In the genomic region with DNA sequence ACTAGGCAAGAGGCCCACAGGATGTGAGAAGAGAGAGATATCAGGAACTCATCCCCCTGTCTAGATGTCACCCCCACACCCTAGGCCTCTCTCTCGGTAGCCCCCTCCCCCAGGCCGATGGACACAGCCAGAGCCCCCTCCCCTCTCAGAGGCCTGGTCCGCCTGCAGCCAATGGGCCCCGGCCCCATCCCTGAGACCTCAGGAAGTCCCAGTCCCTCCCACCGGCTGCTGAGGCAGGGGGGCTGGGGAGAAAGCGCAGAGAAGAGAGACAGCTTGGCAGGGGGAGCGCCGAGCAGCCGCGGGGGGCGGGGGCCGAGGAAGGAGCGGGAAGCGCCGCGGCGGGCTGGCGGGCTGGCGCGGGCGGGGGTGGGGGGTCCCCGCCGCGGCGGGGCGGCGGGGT, we compare ENCODE assay signal across 9 mouse cellular contexts. TPM values are rescaled to one million over a fixed set of nuclear protein-coding genes. Genes with fewer than 3 reads are reported as not detected.
DNase-seq lines count a peak whose midpoint lies in the region; ATAC-seq and TF ChIP-seq lines count a peak whose summit lies in the region.
"Not testable (repeated sequence)": the region's sequence is repeated elsewhere in the genome, so short reads cannot be mapped to it uniquely, and the experiment has no call there.
"Had no signal": no experiment of that assay in that cellular context is flagged by ENCODE, and none has a peak within 500 bp of the region (broad histone marks: within the 10 kb centered on the region; RNA-seq: fewer than 3 reads in every experiment).

No protein-coding gene starts in this region.

- H3K9ac ChIP-seq in embryonic facial prominence, embryonic 13.5 days; forebrain, embryonic 16.5 days (replicated peaks; ENCODE audit: low read depth, low read length); heart, embryonic 16.5 days (ENCODE audit: low read length); intestine, embryonic 14.5 days (ENCODE audit: low read length); lung, postnatal 0 days (replicated peaks; ENCODE audit: low read depth); neural tube, embryonic 11.5 days (ENCODE audit: low read length); stomach, postnatal 0 days (ENCODE audit: low read length): not testable (repeated sequence)

- peak overlapping the region; percentile 51 for H3K4me2 ChIP-seq in embryonic facial prominence, embryonic 13.5 days
- peak overlapping the region; percentile 34; the same call in 1 of the 2 replicates for H3K4me2 ChIP-seq in forebrain, embryonic 16.5 days (ENCODE audit: low read length)
- H3K4me2 ChIP-seq in heart, embryonic 16.5 days (ENCODE audit: low read depth, low read length), result peak overlapping the region; percentile 44
- H3K4me2 ChIP-seq in intestine, embryonic 14.5 days (ENCODE audit: low read length); lung, postnatal 0 days (replicated peaks; ENCODE audit: low read depth, low read length); stomach, postnatal 0 days (replicated peaks; ENCODE audit: low read depth): not testable (repeated sequence)
- H3K4me2 ChIP-seq in neural tube, embryonic 11.5 days (ENCODE audit: low read depth), result peak overlapping the region; percentile 30

- 0% methylated on average over 4 of the region's 27 CpGs for WGBS in embryonic facial prominence, embryonic 13.5 days
- WGBS in forebrain, embryonic 16.5 days, result no CpG with 5 or more reads among the region's 27 CpGs
- 0% methylated on average over 1 of the region's 27 CpGs for WGBS in heart, embryonic 16.5 days
- WGBS in intestine, embryonic 14.5 days, result 0% methylated on average over 2 of the region's 27 CpGs
- 0% methylated on average over 1 of the region's 27 CpGs for WGBS in lung, postnatal 0 days
- WGBS in neural tube, embryonic 11.5 days, result 3% methylated on average over 5 of the region's 27 CpGs
- WGBS in stomach, postnatal 0 days, result 0% methylated on average over 8 of the region's 27 CpGs

- peak; percentile 61; the same call in 1 of the 2 replicates for ATAC-seq in embryonic facial prominence, embryonic 13.5 days (ENCODE audit: insufficient number of reproducible peaks, insufficient read depth, low FRiP score, low TSS enrichment, low read depth)
- ATAC-seq in forebrain, embryonic 16.5 days, result peak; percentile 47
- not testable (repeated sequence) for ATAC-seq in heart, embryonic 16.5 days (replicated peaks; ENCODE audit: extremely low read depth, insufficient read depth, low FRiP score)
- ATAC-seq in intestine, embryonic 14.5 days (replicated peaks; ENCODE audit: low FRiP score, low TSS enrichment, low read depth), result peak; percentile 72
- ATAC-seq in lung, postnatal 0 days, result peak; percentile 39
- peak; percentile 31; the same call in 1 of the 2 replicates for ATAC-seq in neural tube, embryonic 11.5 days (ENCODE audit: insufficient read depth, low FRiP score, low TSS enrichment)
- ATAC-seq in stomach, postnatal 0 days (ENCODE audit: low FRiP score, low TSS enrichment), result peak; percentile 20; the same call in 1 of the 2 replicates

- not testable (repeated sequence) for TF ChIP-seq CTCF in lung, postnatal 0 days (IDR thresholded peaks at IDR 0.05); stomach, postnatal 0 days (IDR thresholded peaks at IDR 0.05; ENCODE audit: low read depth)

- H3K9me3 ChIP-seq in embryonic facial prominence, embryonic 13.5 days; forebrain, embryonic 16.5 days (ENCODE audit: control insufficient read depth, low read length); heart, embryonic 16.5 days (replicated peaks; ENCODE audit: control insufficient read depth, low read length); intestine, embryonic 14.5 days (ENCODE audit: control insufficient read depth, low read length); lung, postnatal 0 days (ENCODE audit: low read length); neural tube, embryonic 11.5 days (ENCODE audit: control insufficient read depth, low read length); stomach, postnatal 0 days (ENCODE audit: control insufficient read depth, low read length): not testable (repeated sequence)

- peaks cover 38% of the 10 kb centered on the region for H3K4me1 ChIP-seq in embryonic facial prominence, embryonic 13.5 days
- H3K4me1 ChIP-seq in forebrain, embryonic 16.5 days (replicated peaks; ENCODE audit: control insufficient read depth, insufficient read depth, low read length), result peaks cover 43% of the 10 kb centered on the region
- peaks cover 12% of the 10 kb centered on the region for H3K4me1 ChIP-seq in heart, embryonic 16.5 days (ENCODE audit: control insufficient read depth, insufficient read depth, low read length)
- H3K4me1 ChIP-seq in intestine, embryonic 14.5 days (replicated peaks; ENCODE audit: control insufficient read depth, insufficient read depth, low read length), result peaks cover 32% of the 10 kb centered on the region
- H3K4me1 ChIP-seq in lung, postnatal 0 days (ENCODE audit: insufficient read depth, low read depth, low read length); stomach, postnatal 0 days (replicated peaks; ENCODE audit: control insufficient read depth, insufficient read depth): not testable (repeated sequence)
- H3K4me1 ChIP-seq in neural tube, embryonic 11.5 days (ENCODE audit: control insufficient read depth, insufficient read depth, low read length), result peaks cover 32% of the 10 kb centered on the region

- not testable (repeated sequence) for H3K27ac ChIP-seq in embryonic facial prominence, embryonic 13.5 days; forebrain, embryonic 16.5 days (ENCODE audit: low read length); heart, embryonic 16.5 days (ENCODE audit: low read length); intestine, embryonic 14.5 days (ENCODE audit: low read depth); lung, postnatal 0 days (ENCODE audit: low read length); neural tube, embryonic 11.5 days (ENCODE audit: low read depth, low read length); stomach, postnatal 0 days (replicated peaks)

- H3K36me3 ChIP-seq in embryonic facial prominence, embryonic 13.5 days; forebrain, embryonic 16.5 days (ENCODE audit: control insufficient read depth, insufficient read depth); heart, embryonic 16.5 days (ENCODE audit: control insufficient read depth, insufficient read depth); intestine, embryonic 14.5 days (ENCODE audit: control insufficient read depth, insufficient read depth, low read length); lung, postnatal 0 days (ENCODE audit: insufficient read depth, low read length); neural tube, embryonic 11.5 days (ENCODE audit: control insufficient read depth, insufficient read depth, low read length); stomach, postnatal 0 days (ENCODE audit: control insufficient read depth, insufficient read depth, low read length): not testable (repeated sequence)

- not testable (repeated sequence) for DNase-seq in intestine, embryonic 14.5 days (ENCODE audit: low spot score); lung, postnatal 0 days (ENCODE audit: low spot score); neural tube, embryonic 11.5 days (ENCODE audit: low spot score); stomach, postnatal 0 days (ENCODE audit: low spot score)
- DNase-seq in left cerebral cortex, postnatal 4 days, result peak; percentile 44

- not testable (repeated sequence) for TF ChIP-seq EP300 in lung, postnatal 0 days (IDR thresholded peaks at IDR 0.05); stomach, postnatal 0 days (optimal IDR thresholded peaks at IDR 0.05)

- H3K27me3 ChIP-seq in embryonic facial prominence, embryonic 13.5 days; forebrain, embryonic 16.5 days (replicated peaks; ENCODE audit: control insufficient read depth, insufficient read depth, low read length); heart, embryonic 16.5 days (ENCODE audit: control insufficient read depth, insufficient read depth, low read length); intestine, embryonic 14.5 days (replicated peaks; ENCODE audit: control insufficient read depth, insufficient read depth, low read length); lung, postnatal 0 days (replicated peaks; ENCODE audit: insufficient read depth, low read length); neural tube, embryonic 11.5 days (ENCODE audit: control insufficient read depth, insufficient read depth, low read length); stomach, postnatal 0 days (ENCODE audit: control insufficient read depth, insufficient read depth, low read length): not testable (repeated sequence)

- peak overlapping the region; percentile 29 for H3K4me3 ChIP-seq in embryonic facial prominence, embryonic 13.5 days
- not testable (repeated sequence) for H3K4me3 ChIP-seq in forebrain, embryonic 16.5 days (replicated peaks; ENCODE audit: low read length); intestine, embryonic 14.5 days (ENCODE audit: low read depth, low read length); lung, postnatal 0 days (ENCODE audit: low read depth, low read length); neural tube, embryonic 11.5 days (ENCODE audit: low read depth, low read length); stomach, postnatal 0 days (ENCODE audit: low read depth, low read length)
- H3K4me3 ChIP-seq in heart, embryonic 16.5 days (ENCODE audit: low read length), result peak overlapping the region; percentile 24

- intact Hi-C loops in left cerebral cortex, postnatal 4 days (cut with DNase I), result not testable (repeated sequence)

RNA-seq across cellular contexts. Expression of gene Cntfr, which starts 13.6 kb away (rescaled TPM):
- 11.2 and 16.3 TPM in 2 replicates for polyA plus RNA-seq in embryonic facial prominence, embryonic 13.5 days (2015; fragmentation: Nextera tagmentation; extraction: Ambion mirVana)
- polyA plus RNA-seq in forebrain, embryonic 16.5 days (2015; fragmentation: Nextera tagmentation; extraction: Ambion mirVana), result 12.3 and 16.7 TPM in 2 replicates
- 1.5 and 2.0 TPM in 2 replicates for polyA plus RNA-seq in heart, embryonic 16.5 days (2015; fragmentation: Nextera tagmentation; extraction: Ambion mirVana)
- polyA plus RNA-seq in intestine, embryonic 14.5 days (2014; fragmentation: Nextera tagmentation; extraction: Ambion mirVana), result 5.2 and 6.2 TPM in 2 replicates
- total RNA-seq in left cerebral cortex, postnatal 4 days (2021), result 10 to 100 TPM; 60.5 to 61.7 TPM
- polyA plus RNA-seq in lung, postnatal 0 days (2015; fragmentation: Nextera tagmentation; extraction: Ambion mirVana), result 0.77 and 1.1 TPM in 2 replicates
- 43.8 and 44.2 TPM in 2 replicates for polyA plus RNA-seq in neural tube, embryonic 11.5 days (2014; fragmentation: Nextera tagmentation; extraction: Ambion mirVana)
- polyA plus RNA-seq in stomach, postnatal 0 days (2015; fragmentation: Nextera tagmentation; extraction: Ambion mirVana), result 4.3 and 5.9 TPM in 2 replicates
- total RNA-seq: MEL had no signal

RNA-seq across cellular contexts. Expression of gene Il11ra1, which starts 16.5 kb away (rescaled TPM):
- polyA plus RNA-seq in embryonic facial prominence, embryonic 13.5 days (2015; fragmentation: Nextera tagmentation; extraction: Ambion mirVana), result 427 and 512 TPM in 2 replicates
- polyA plus RNA-seq in forebrain, embryonic 16.5 days (2015; fragmentation: Nextera tagmentation; extraction: Ambion mirVana), result 28.3 and 29.2 TPM in 2 replicates
- polyA plus RNA-seq in heart, embryonic 16.5 days (2015; fragmentation: Nextera tagmentation; extraction: Ambion mirVana), result 134 and 142 TPM in 2 replicates
- 130 and 143 TPM in 2 replicates for polyA plus RNA-seq in intestine, embryonic 14.5 days (2014; fragmentation: Nextera tagmentation; extraction: Ambion mirVana)
- 10 to 100 TPM; 17.8 to 20.7 TPM for total RNA-seq in left cerebral cortex, postnatal 4 days (2021)
- polyA plus RNA-seq in lung, postnatal 0 days (2015; fragmentation: Nextera tagmentation; extraction: Ambion mirVana), result 62.1 and 72.6 TPM in 2 replicates
- 65.9 and 82.1 TPM in 2 replicates for polyA plus RNA-seq in neural tube, embryonic 11.5 days (2014; fragmentation: Nextera tagmentation; extraction: Ambion mirVana)
- 73.7 and 80.0 TPM in 2 replicates for polyA plus RNA-seq in stomach, postnatal 0 days (2015; fragmentation: Nextera tagmentation; extraction: Ambion mirVana)

RNA-seq across cellular contexts. Expression of gene Rpp25l, which starts 30.0 kb away (rescaled TPM):
- polyA plus RNA-seq in embryonic facial prominence, embryonic 13.5 days (2015; fragmentation: Nextera tagmentation; extraction: Ambion mirVana), result 84.5 and 93.3 TPM in 2 replicates
- polyA plus RNA-seq in forebrain, embryonic 16.5 days (2015; fragmentation: Nextera tagmentation; extraction: Ambion mirVana), result 51.7 and 60.5 TPM in 2 replicates
- 46.1 and 48.4 TPM in 2 replicates for polyA plus RNA-seq in heart, embryonic 16.5 days (2015; fragmentation: Nextera tagmentation; extraction: Ambion mirVana)
- polyA plus RNA-seq in intestine, embryonic 14.5 days (2014; fragmentation: Nextera tagmentation; extraction: Ambion mirVana), result 71.9 and 76.4 TPM in 2 replicates
- 10 to 100 TPM; 32.2 to 34.5 TPM for total RNA-seq in left cerebral cortex, postnatal 4 days (2021)
- polyA plus RNA-seq in lung, postnatal 0 days (2015; fragmentation: Nextera tagmentation; extraction: Ambion mirVana), result 45.6 and 51.8 TPM in 2 replicates
- polyA plus RNA-seq in neural tube, embryonic 11.5 days (2014; fragmentation: Nextera tagmentation; extraction: Ambion mirVana), result 80.4 and 81.2 TPM in 2 replicates
- polyA plus RNA-seq in stomach, postnatal 0 days (2015; fragmentation: Nextera tagmentation; extraction: Ambion mirVana), result 38.0 and 40.2 TPM in 2 replicates

RNA-seq across cellular contexts. Expression of gene Dctn3, which starts 39.7 kb away (rescaled TPM):
- 123 and 128 TPM in 2 replicates for polyA plus RNA-seq in embryonic facial prominence, embryonic 13.5 days (2015; fragmentation: Nextera tagmentation; extraction: Ambion mirVana)
- 304 and 315 TPM in 2 replicates for polyA plus RNA-seq in forebrain, embryonic 16.5 days (2015; fragmentation: Nextera tagmentation; extraction: Ambion mirVana)
- 137 and 141 TPM in 2 replicates for polyA plus RNA-seq in heart, embryonic 16.5 days (2015; fragmentation: Nextera tagmentation; extraction: Ambion mirVana)
- polyA plus RNA-seq in intestine, embryonic 14.5 days (2014; fragmentation: Nextera tagmentation; extraction: Ambion mirVana), result 123 and 124 TPM in 2 replicates
- 100 to 1,000 TPM; 161 to 166 TPM for total RNA-seq in left cerebral cortex, postnatal 4 days (2021)
- 143 and 151 TPM in 2 replicates for polyA plus RNA-seq in lung, postnatal 0 days (2015; fragmentation: Nextera tagmentation; extraction: Ambion mirVana)
- polyA plus RNA-seq in neural tube, embryonic 11.5 days (2014; fragmentation: Nextera tagmentation; extraction: Ambion mirVana), result 171 and 180 TPM in 2 replicates
- polyA plus RNA-seq in stomach, postnatal 0 days (2015; fragmentation: Nextera tagmentation; extraction: Ambion mirVana), result 129 TPM in 2 replicates

RNA-seq across cellular contexts. Expression of gene Enho, which starts 43.2 kb away (rescaled TPM):
- 19.4 and 23.2 TPM in 2 replicates for polyA plus RNA-seq in embryonic facial prominence, embryonic 13.5 days (2015; fragmentation: Nextera tagmentation; extraction: Ambion mirVana)
- polyA plus RNA-seq in forebrain, embryonic 16.5 days (2015; fragmentation: Nextera tagmentation; extraction: Ambion mirVana), result 51.5 and 68.4 TPM in 2 replicates
- 4.7 and 5.6 TPM in 2 replicates for polyA plus RNA-seq in heart, embryonic 16.5 days (2015; fragmentation: Nextera tagmentation; extraction: Ambion mirVana)
- polyA plus RNA-seq in intestine, embryonic 14.5 days (2014; fragmentation: Nextera tagmentation; extraction: Ambion mirVana), result 13.6 and 14.8 TPM in 2 replicates
- 10 to 100 TPM; 70.3 to 78.4 TPM for total RNA-seq in left cerebral cortex, postnatal 4 days (2021)
- polyA plus RNA-seq in lung, postnatal 0 days (2015; fragmentation: Nextera tagmentation; extraction: Ambion mirVana), result 18.9 and 25.0 TPM in 2 replicates
- 36.9 and 43.3 TPM in 2 replicates for polyA plus RNA-seq in neural tube, embryonic 11.5 days (2014; fragmentation: Nextera tagmentation; extraction: Ambion mirVana)
- polyA plus RNA-seq in stomach, postnatal 0 days (2015; fragmentation: Nextera tagmentation; extraction: Ambion mirVana), result 50.5 and 55.4 TPM in 2 replicates
